Mouse (Mus musculus) inflammation-experienced regulatory T-cells, adult 6 months (primary cell): ENCODE data around the gene H2afy. TPM values are rescaled to one million over a fixed set of nuclear protein-coding genes. Genes with fewer than 3 reads are reported as not detected.

ENCODE experiments used
- ATAC-seq: one replicate; pipeline ENCODE4 v1.8.0; 2017
- polyA plus RNA-seq, 3 experiments: library from polyadenylated mRNA; unstranded; fragments of 100-300 nt; shearing (Covaris generic); gene quantifications; one replicate each; pipeline ENCODE4 v1.2.1; 2017

Gene H2afy
- polyA plus RNA-seq, 3 experiments from 2014 or later: 112 to 148 (median 117) TPM

DNA sequence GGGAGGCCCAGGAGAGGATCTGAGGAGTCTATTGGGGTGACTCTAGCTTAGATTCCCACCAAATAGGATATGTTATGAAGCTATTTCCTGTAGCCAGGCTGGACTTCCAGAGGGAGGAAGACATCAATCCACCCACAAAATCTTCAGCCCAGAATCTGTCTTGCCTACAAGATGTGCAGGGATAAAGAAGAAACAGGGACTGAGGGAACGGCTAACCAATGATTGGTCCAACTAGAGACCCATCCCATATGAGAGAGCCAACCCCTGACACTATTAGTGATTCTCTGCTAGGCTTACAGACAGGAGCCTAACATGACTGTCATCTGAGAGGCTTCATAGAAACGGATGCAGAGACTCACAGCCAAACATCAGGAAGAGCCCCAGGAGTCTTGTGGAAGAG, 7.9 kb upstream of the H2afy start:
- no peak for ATAC-seq

GRCm38 (mm10) chr13:56143151-56143513, 7.0 kb upstream of the H2afy start:
- ATAC-seq: peak; percentile 33

GRCm38 (mm10) chr13:56142382-56143150, 6.4 kb upstream of the H2afy start:
- no peak for ATAC-seq

GRCm38 (mm10) chr13:56139167-56139751, 3.1 kb upstream of the H2afy start:
- no peak for ATAC-seq

- ATAC-seq: peak; percentile 71
These were observed 719 bp downstream of the H2afy start for GRCm38 (mm10) chr13:56135231-56136052.

DNA sequence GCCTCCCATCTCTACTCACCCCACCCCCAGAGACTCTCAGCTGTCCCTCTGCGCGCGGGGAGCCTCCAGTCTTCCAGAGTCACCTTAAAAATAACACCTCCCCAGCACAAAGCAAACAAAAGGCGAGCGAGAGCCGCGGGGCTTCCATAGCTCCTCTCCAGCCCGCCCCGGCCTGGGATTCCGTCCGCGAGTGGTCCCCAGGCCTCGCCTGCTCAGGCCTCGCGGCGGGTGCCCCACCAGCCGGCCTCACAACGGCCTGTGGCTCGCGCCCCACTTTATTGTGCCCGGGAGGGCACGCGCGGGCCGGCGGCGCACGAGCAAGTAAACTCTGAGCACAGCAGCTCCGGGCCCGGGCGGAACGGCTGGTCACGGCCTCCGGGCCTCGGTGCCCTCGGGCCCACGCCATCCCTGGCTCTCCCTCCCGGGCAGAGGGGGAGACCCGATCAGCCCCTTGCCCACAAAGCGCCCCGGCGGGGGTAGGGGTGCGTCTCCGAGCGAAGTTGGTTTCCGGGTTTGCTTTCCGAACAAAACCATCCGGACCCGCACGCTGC, 1.5 kb downstream of the H2afy start:
- ATAC-seq: peak; percentile 26

- ATAC-seq: peak; percentile 53
These were observed 2.1 kb downstream of the H2afy start for GRCm38 (mm10) chr13:56134031-56134430.

DNA sequence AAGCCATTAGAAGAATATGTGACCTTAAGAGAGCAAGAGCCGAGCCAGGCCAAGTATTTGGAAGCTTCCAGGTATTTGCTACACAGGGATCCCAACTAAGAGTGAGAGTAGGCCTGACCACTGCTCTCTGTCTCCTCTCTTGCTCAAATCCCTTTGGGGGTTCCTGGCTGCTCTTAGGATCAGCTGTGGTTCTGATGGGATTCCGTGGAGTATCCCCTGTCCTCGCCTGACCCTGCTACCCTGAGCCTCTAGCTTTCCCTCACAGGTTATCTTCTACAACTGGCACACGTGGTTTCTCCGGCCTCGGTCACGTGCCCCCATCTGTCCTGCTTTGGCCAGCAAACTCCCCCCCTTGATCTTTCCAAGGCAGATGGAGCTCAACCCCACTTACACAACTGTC, 3.2 kb downstream of the H2afy start:
- ATAC-seq: no peak

- ATAC-seq: peak; percentile 55
These were observed 3.7 kb downstream of the H2afy start for GRCm38 (mm10) chr13:56132326-56132936.

GRCm38 (mm10) chr13:56130544-56130943, 5.6 kb downstream of the H2afy start:
- no peak for ATAC-seq

- no peak for ATAC-seq
These were observed 6.6 kb downstream of the H2afy start for GRCm38 (mm10) chr13:56129578-56129977.

DNA sequence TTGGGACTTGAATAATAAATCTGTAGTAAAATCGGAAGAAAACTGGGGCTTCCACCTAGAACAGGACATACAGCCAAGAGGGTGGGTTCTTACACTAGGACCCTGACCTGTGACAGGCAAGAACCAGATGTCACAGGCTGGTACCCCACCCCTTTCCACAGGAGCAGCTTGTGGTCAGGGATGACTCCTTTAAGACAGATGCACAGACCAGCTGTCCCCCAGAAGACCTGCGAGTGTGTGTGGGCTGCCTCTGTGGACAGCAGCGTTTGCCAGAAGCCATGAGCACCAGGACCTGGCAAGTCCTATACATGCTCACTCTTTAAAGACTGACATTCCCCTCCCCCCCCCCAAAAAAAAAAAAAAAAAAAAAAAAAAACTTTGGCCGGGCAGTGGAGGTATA, 7.1 kb downstream of the H2afy start:
- ATAC-seq: no peak

DNA sequence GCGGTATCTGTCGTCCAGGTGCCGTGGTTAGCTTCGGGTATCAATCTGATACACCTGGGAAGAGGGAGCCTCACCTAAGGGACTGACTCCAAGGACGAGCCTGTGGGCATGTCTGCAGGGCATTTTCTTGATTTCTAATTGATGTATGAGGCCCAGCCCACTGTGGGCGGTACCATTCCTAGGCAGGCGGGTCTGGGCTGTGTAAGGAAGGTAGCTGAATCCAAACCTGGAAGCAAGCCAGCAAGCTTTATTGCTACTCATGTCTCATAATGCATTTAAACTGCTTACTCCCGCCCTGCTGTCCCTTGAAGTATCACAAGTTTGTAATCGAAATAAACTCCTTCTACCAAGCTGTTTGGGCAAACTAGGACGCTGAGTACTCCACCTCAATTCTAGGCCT, 10.5 kb downstream of the H2afy start:
- ATAC-seq: no peak

DNA sequence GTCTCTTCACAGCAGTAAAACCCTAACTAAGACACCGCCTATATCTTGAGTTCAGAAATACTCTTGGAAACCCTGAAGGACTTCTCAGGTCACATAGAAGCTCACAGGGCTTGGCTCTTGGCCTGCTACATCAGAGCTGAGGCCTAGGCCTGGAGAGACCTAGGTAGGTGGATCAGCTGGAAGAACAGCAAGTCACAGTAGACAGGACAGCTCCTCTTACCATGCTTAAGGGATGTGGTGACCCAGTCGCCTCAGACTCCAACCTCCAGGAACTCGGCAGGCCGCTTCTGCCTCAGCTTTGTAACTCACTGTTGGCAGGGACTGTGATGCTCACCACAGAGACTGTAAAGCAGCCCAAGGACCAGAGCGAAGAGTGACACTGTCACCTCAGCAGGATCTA, 13.1 kb downstream of the H2afy start:
- ATAC-seq: no peak

DNA sequence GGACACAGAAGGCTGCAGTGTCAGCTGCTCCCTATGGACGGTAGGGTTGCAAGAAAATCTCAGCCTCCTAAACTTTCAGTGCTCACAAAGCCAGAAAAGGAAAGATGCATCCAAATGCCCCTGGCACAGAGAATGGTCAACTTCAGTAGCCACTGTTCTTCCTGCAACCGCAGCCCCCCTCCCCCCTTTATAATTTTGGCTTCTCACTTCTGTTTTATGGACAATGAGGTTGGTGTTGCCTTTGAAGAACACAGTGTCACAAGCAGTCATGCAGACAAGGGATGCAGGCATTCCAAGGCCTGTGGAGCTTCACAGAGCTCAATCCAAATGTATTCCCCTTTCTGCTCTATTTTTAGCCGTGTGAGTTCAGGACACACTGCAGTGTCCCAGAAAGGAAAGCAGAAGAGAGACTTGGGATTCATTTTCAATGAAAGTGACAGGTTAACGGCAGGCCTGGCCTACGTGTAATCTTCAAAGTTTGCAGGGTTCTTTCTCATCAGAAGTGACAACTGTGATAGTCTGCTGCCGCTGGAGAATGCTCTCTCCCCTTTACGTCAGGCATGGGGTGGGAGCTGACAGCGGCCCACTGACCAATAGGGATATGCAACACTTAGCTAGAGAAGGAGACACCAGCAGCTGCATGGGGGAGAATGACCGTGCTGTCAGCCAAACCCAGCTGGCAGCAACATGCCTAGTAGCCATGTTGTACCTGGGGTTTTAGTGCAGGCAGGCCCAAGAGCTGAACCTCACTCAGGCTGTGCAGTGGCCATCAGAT, 18.0 kb downstream of the H2afy start:
- no peak for ATAC-seq

DNA sequence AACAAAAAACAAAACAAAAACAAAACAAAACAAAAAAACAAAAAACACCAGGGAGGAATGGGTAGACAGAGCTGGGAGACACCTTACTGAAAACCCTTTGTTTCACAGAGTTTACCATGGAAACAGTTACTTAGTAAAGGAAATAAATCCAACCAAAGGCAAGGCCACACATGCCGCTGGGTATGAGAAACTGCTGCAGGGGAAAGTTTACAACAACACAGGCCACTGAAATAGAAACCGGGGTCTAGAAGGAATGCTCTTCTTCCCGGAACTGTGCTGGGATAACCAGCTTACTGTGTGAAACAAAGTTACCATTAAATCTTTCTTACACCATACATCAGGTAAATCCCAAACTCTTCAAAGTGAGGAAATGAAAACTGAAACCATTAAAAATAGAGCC, 20.3 kb downstream of the H2afy start:
- no peak for ATAC-seq

DNA sequence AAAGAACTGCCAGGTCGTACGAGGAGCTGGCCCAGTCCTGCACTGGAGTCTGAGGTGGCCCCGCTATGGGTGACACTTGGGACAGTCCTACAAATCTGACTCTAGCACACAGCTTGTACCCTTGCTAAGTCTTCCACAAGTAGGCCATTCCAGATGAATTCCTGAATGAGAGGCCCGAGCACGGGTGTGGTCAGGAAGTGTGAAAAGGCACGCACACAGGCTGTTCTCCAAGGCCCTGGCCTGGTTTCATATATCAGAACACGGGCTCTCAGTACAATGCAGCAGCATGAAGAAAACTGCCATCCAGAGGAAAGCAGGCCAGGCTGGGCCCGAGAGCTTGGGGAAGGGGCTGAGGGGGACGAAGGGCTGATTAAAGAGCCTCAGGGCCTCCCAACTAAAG, 20.8 kb downstream of the H2afy start:
- ATAC-seq: no peak

GRCm38 (mm10) chr13:56113431-56114248, 22.5 kb downstream of the H2afy start:
- ATAC-seq: no peak

GRCm38 (mm10) chr13:56112980-56113379, 23.2 kb downstream of the H2afy start:
- ATAC-seq: no peak

DNA sequence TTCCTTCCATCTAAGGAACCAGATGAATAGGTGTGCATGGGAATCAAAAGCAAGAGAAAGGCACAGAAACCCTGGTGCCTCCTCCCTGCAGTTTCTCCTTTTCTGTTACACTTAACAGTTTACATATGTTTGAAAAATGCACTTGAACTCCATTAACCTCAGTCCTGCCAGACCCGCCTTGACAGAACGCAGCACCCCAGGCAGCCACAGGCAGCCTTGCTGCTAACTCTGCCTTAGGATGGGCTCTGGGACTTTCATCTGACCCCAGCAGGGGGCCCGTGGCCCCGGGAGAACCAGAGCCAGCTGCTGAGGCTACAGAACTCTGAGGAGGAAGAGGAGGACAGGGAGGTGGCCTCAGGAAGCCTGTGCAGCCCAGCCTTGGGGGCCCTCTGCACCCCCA, 23.7 kb downstream of the H2afy start:
- no peak for ATAC-seq

- no peak for ATAC-seq
These were observed 24.6 kb downstream of the H2afy start for GRCm38 (mm10) chr13:56111601-56112000.
